Mouse (Mus musculus) liver, postnatal 0 days (tissue): ENCODE results near the gene Actr6. TPM values are rescaled to one million over a fixed set of nuclear protein-coding genes. Genes with fewer than 3 reads are reported as not detected.
"Not testable (repeated sequence)": the region's sequence is repeated elsewhere in the genome, so short reads cannot be mapped to it uniquely, and the experiment has no call there.

ENCODE experiments used
- ATAC-seq: fragments of 200-750 bp; cut with Nextera tagmentation; 2 replicates; pipeline ENCODE4 v1.8.0; 2017; ENCODE audit warnings: mild to moderate bottlenecking, moderate library complexity
- DNase-seq: peaks from one replicate; pipeline ENCODE4 v3.0.0-alpha.2; 2016
- H3K27ac ChIP-seq: fragments of 300-500 bp; sonication (generic); 2 replicates; pipeline ENCODE4 v1.5.1; 2014; ENCODE audit warnings: antibody characterized with exemption, moderate library complexity, mild to moderate bottlenecking, low read depth
- H3K27me3 ChIP-seq: fragments of 300-500 bp; sonication (generic); 2 replicates; pipeline ENCODE4 v1.6.1; 2014; ENCODE audit warnings: low read length, control low read depth, mixed read lengths; ENCODE audit not compliant: insufficient read depth
- H3K36me3 ChIP-seq: fragments of 300-500 bp; sonication (generic); replicated peaks from 2 replicates; pipeline ENCODE4 v1.6.1; 2014; ENCODE audit warnings: mild to moderate bottlenecking, control low read depth, low read length, moderate library complexity, mixed read lengths; ENCODE audit not compliant: insufficient read depth
- H3K4me1 ChIP-seq: fragments of 300-500 bp; sonication (generic); 2 replicates; pipeline ENCODE4 v1.6.1; 2014; ENCODE audit warnings: antibody characterized with exemption, mild to moderate bottlenecking, control low read depth; ENCODE audit not compliant: insufficient read depth
- H3K4me2 ChIP-seq: fragments of 300-500 bp; sonication (generic); 2 replicates; pipeline ENCODE4 v1.6.1; 2014; ENCODE audit warnings: low read depth, mild to moderate bottlenecking, low read length, moderate library complexity, mixed read lengths
- H3K4me3 ChIP-seq: fragments of 300-500 bp; sonication (generic); 2 replicates; pipeline ENCODE4 v1.5.1; 2014; ENCODE audit warnings: low read depth, low read length
- H3K9ac ChIP-seq: fragments of 300-500 bp; sonication (generic); replicated peaks from 2 replicates; pipeline ENCODE4 v1.6.1; 2014; ENCODE audit warnings: mild to moderate bottlenecking, moderate library complexity
- H3K9me3 ChIP-seq: fragments of 300-500 bp; sonication (generic); 2 replicates; pipeline ENCODE4 v1.6.1; 2016; ENCODE audit warnings: mild to moderate bottlenecking, control low read depth, low read length, mixed read lengths
- CTCF ChIP-seq: sonication (generic); IDR thresholded peaks from 2 replicates; pipeline ENCODE4 v1.5.1; 2016; ENCODE audit warnings: antibody characterized with exemption, low read depth
- EP300 ChIP-seq: IDR thresholded peaks from 2 replicates; pipeline ENCODE4 v1.6.1; 2016; ENCODE audit warnings: antibody characterized with exemption, low read depth, mild to moderate bottlenecking
- WGBS: fragments of 180-500 bp; shearing (Covaris S2); extraction: QIAGEN DNeasy Blood & Tissue Kit; methylation state at CpG from one replicate; pipeline ENCODE4 v1.1.7; 2014; ENCODE audit not compliant: insufficient replicate concordance; 5-methylcytosine and 5-hydroxymethylcytosine counted together
- polyA plus RNA-seq: library from polyadenylated mRNA; unstranded; fragments of >200 nt; fragmentation: Nextera tagmentation; extraction: Ambion mirVana; gene quantifications from 2 replicates; pipeline ENCODE4 v1.2.1, GENCODE M21; 2015

The Actr6 gene
- polyA plus RNA-seq, 1 experiment from 2014 or later: 19.2 TPM

DNA sequence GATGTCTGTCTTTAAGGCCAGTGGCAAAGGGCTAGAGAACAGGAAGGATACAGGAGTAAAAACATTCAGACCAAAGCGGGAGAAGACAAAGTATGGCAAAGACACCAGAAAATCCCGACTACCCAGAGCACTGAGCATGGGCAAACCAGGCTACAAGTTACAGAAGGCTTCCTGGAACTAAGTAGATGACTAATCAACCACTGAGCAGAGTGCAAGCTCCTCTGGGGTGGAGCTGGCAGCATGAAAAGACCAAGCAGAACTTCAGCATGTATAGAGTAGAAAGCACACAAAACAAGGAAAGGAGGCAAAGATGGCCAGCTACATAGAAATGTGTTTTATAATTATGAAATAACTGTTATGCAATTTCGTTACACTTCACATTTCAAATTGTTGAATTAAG is 51.6 kb downstream of the Actr6 start:
- peaks cover 2% of the 10 kb centered on the region; the same call in 1 of the 2 replicates for H3K36me3 ChIP-seq

DNA sequence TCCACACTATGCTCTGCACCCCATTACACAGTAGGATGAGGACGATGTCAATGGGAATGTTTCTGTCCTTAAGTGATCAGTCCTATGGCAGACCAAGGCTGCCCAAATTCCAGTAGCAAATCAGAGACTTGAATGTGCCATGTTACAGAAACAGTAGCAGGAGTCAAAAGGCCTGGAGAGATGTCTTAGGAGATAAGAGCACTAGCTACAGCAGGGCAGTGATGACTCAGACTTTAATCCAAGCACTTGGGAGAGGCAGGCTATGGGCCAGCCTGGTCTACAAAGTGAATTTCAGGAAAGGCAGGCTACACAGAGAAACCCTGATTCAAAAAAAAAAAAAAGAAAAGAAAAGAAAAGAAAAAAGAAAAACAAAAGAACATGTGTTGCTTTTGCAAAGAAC is 52.6 kb downstream of the Actr6 start:
- Histone ChIP-seq H3K9ac (no peak overlapping the region), H3K9me3 (no peaks in the 10 kb centered on the region), H3K4me1 (peaks cover 15% of the 10 kb centered on the region), H3K4me2 (no peak overlapping the region), H3K27ac (no peak overlapping the region), H3K4me3 (no peak overlapping the region), H3K27me3 (no peaks in the 10 kb centered on the region), H3K36me3 (peaks cover 2% of the 10 kb centered on the region; the same call in 1 of the 2 replicates)
- ATAC-seq (no peak), DNase-seq (no peak)
- TF ChIP-seq CTCF: no peak
- no peak for TF ChIP-seq EP300
- 79% methylated on average over 1 of the region's 1 CpGs for WGBS

More for the DNA sequence above, 51.6 kb downstream of the Actr6 start:
- Histone ChIP-seq H3K4me2 (no peak overlapping the region), H3K4me1 (peaks cover 20% of the 10 kb centered on the region), H3K27me3 (no peaks in the 10 kb centered on the region), H3K9me3 (no peaks in the 10 kb centered on the region), H3K9ac (no peak overlapping the region), H3K4me3 (no peak overlapping the region), H3K27ac (no peak overlapping the region)
- DNase-seq (no peak), ATAC-seq (no peak)
- 73% methylated on average over 3 of the region's 3 CpGs for WGBS
- TF ChIP-seq EP300 (no peak), CTCF (no peak)

GRCm38 (mm10) chr10:89678054-89678453 is 54.0 kb downstream of the Actr6 start:
- no peak for TF ChIP-seq CTCF
- TF ChIP-seq EP300: no peak
- Histone ChIP-seq H3K4me3 (no peak overlapping the region), H3K9me3 (no peaks in the 10 kb centered on the region), H3K4me2 (no peak overlapping the region), H3K27ac (no peak overlapping the region), H3K4me1 (peaks cover 11% of the 10 kb centered on the region), H3K36me3 (peaks cover 2% of the 10 kb centered on the region; the same call in 1 of the 2 replicates), H3K27me3 (no peaks in the 10 kb centered on the region), H3K9ac (no peak overlapping the region)
- no peak for DNase-seq
- 85% methylated on average over 4 of the region's 4 CpGs for WGBS
- no peak for ATAC-seq

GRCm38 (mm10) chr10:89676609-89677008 is 55.5 kb downstream of the Actr6 start:
- ATAC-seq: no peak
- WGBS: 76% methylated on average over 4 of the region's 4 CpGs
- Histone ChIP-seq H3K36me3 (peaks cover 5% of the 10 kb centered on the region), H3K9ac (no peak overlapping the region), H3K4me1 (peaks cover 8% of the 10 kb centered on the region; the same call in 1 of the 2 replicates), H3K4me2 (no peak overlapping the region), H3K4me3 (no peak overlapping the region), H3K27ac (no peak overlapping the region), H3K9me3 (no peaks in the 10 kb centered on the region), H3K27me3 (no peaks in the 10 kb centered on the region)
- TF ChIP-seq CTCF: no peak
- TF ChIP-seq EP300: no peak
- no peak for DNase-seq

- H3K9me3 ChIP-seq, H3K4me3 ChIP-seq, H3K9ac ChIP-seq, H3K27me3 ChIP-seq, DNase-seq, ATAC-seq, H3K4me2 ChIP-seq, H3K4me1 ChIP-seq: not testable (repeated sequence)
- Histone ChIP-seq H3K36me3 (peaks cover 12% of the 10 kb centered on the region), H3K27ac (0 out of 2 replicates have a peak overlapping the region, but pooled peaks have one; percentile 34)
- 79% methylated on average over 5 of the region's 5 CpGs for WGBS
Measured at GRCm38 (mm10) chr10:89670371-89670770, 61.7 kb downstream of the Actr6 start.

GRCm38 (mm10) chr10:89667571-89667970 is 64.5 kb downstream of the Actr6 start:
- Histone ChIP-seq H3K4me2 (no peak overlapping the region), H3K36me3 (peaks cover 12% of the 10 kb centered on the region), H3K4me1 (no peaks in the 10 kb centered on the region), H3K4me3 (no peak overlapping the region), H3K9me3 (no peaks in the 10 kb centered on the region), H3K27ac (no peak overlapping the region), H3K9ac (no peak overlapping the region), H3K27me3 (no peaks in the 10 kb centered on the region)
- TF ChIP-seq CTCF (no peak), EP300 (no peak)
- DNase-seq (no peak), ATAC-seq (no peak)
- WGBS: 85% methylated on average over 7 of the region's 7 CpGs

GRCm38 (mm10) chr10:89665679-89666078 is 66.4 kb downstream of the Actr6 start:
- no peak overlapping the region for H3K4me2 ChIP-seq
- ATAC-seq (no peak), DNase-seq (no peak)
- H3K9ac ChIP-seq: no peak overlapping the region
- no peaks in the 10 kb centered on the region for H3K4me1 ChIP-seq
- no peaks in the 10 kb centered on the region for H3K27me3 ChIP-seq
- peaks cover 15% of the 10 kb centered on the region for H3K36me3 ChIP-seq
- no peak overlapping the region for H3K27ac ChIP-seq
- no peaks in the 10 kb centered on the region for H3K9me3 ChIP-seq
- WGBS: 89% methylated on average over 9 of the region's 9 CpGs
- no peak for TF ChIP-seq EP300
- no peak for TF ChIP-seq CTCF
- H3K4me3 ChIP-seq: no peak overlapping the region
